Mouse (Mus musculus): ENCODE results near the gene Sec16b. TPM values are rescaled to one million over a fixed set of nuclear protein-coding genes. Genes with fewer than 3 reads are reported as not detected.

Gene Sec16b
- polyA plus RNA-seq, 1 experiment from 2014 or later, result 5.5 TPM

- Histone ChIP-seq H3K9me3 (ENCODE audit: control insufficient read depth, low read length) (no peaks in the 10 kb centered on the region), H3K27ac (replicated peaks) (no peak overlapping the region), H3K4me2 (replicated peaks; ENCODE audit: low read depth) (no peak overlapping the region), H3K36me3 (ENCODE audit: control insufficient read depth, insufficient read depth, low read length) (no peaks in the 10 kb centered on the region), H3K4me1 (replicated peaks; ENCODE audit: control insufficient read depth, insufficient read depth) (no peaks in the 10 kb centered on the region), H3K9ac (ENCODE audit: low read length) (no peak overlapping the region), H3K27me3 (ENCODE audit: control insufficient read depth, insufficient read depth, low read length) (no peaks in the 10 kb centered on the region), H3K4me3 (ENCODE audit: low read depth, low read length) (no peak overlapping the region)
- 64% methylated on average over 6 of the region's 6 CpGs for WGBS
- DNase-seq (ENCODE audit: low spot score) (no peak), ATAC-seq (ENCODE audit: low FRiP score, low TSS enrichment) (no peak)
- TF ChIP-seq EP300 (optimal IDR thresholded peaks at IDR 0.05), result no peak
Observed at GRCm38 (mm10) chr1:157503071-157503470, 3.5 kb upstream of the Sec16b start.

- Histone ChIP-seq H3K27me3 (ENCODE audit: control insufficient read depth, insufficient read depth, low read length) (no peaks in the 10 kb centered on the region), H3K4me2 (replicated peaks; ENCODE audit: low read depth) (peak overlapping the region; percentile 29; the same call in 1 of the 2 replicates), H3K4me1 (replicated peaks; ENCODE audit: control insufficient read depth, insufficient read depth) (no peaks in the 10 kb centered on the region), H3K27ac (replicated peaks) (peak overlapping the region; percentile 58), H3K9ac (ENCODE audit: low read length) (no peak overlapping the region), H3K4me3 (ENCODE audit: low read depth, low read length) (no peak overlapping the region), H3K9me3 (ENCODE audit: control insufficient read depth, low read length) (no peaks in the 10 kb centered on the region), H3K36me3 (ENCODE audit: control insufficient read depth, insufficient read depth, low read length) (no peaks in the 10 kb centered on the region)
- ATAC-seq (ENCODE audit: low FRiP score, low TSS enrichment) (no peak), DNase-seq (ENCODE audit: low spot score) (no peak)
- 32% methylated on average over 4 of the region's 4 CpGs for WGBS
- TF ChIP-seq EP300 (optimal IDR thresholded peaks at IDR 0.05) (no peak), CTCF (IDR thresholded peaks at IDR 0.05; ENCODE audit: low read depth) (no peak)
Observed at GRCm38 (mm10) chr1:157506995-157507595, 567 bp downstream of the Sec16b start.

- H3K4me2 ChIP-seq (replicated peaks; ENCODE audit: low read depth), result 0 out of 2 replicates have a peak overlapping the region, but pooled peaks have one; percentile 11
- no peaks in the 10 kb centered on the region for H3K36me3 ChIP-seq (ENCODE audit: control insufficient read depth, insufficient read depth, low read length)
- no peak for TF ChIP-seq EP300 (optimal IDR thresholded peaks at IDR 0.05)
- no peak for TF ChIP-seq CTCF (IDR thresholded peaks at IDR 0.05; ENCODE audit: low read depth)
- no peak overlapping the region for H3K9ac ChIP-seq (ENCODE audit: low read length)
- no peaks in the 10 kb centered on the region for H3K4me1 ChIP-seq (replicated peaks; ENCODE audit: control insufficient read depth, insufficient read depth)
- ATAC-seq (ENCODE audit: low FRiP score, low TSS enrichment), result no peak; the same call in 1 of the 2 replicates
- no peak overlapping the region for H3K4me3 ChIP-seq (ENCODE audit: low read depth, low read length)
- no peaks in the 10 kb centered on the region for H3K9me3 ChIP-seq (ENCODE audit: control insufficient read depth, low read length)
- no peak overlapping the region for H3K27ac ChIP-seq (replicated peaks)
- 40% methylated on average over 5 of the region's 5 CpGs for WGBS
- H3K27me3 ChIP-seq (ENCODE audit: control insufficient read depth, insufficient read depth, low read length), result no peaks in the 10 kb centered on the region
- DNase-seq (ENCODE audit: low spot score), result no peak
Observed at GRCm38 (mm10) chr1:157507814-157508213, 1.3 kb downstream of the Sec16b start.

GRCm38 (mm10) chr1:157512690-157513448 is 6.3 kb downstream of the Sec16b start:
- ATAC-seq (ENCODE audit: low FRiP score, low TSS enrichment) (peak; percentile 57; the same call in 1 of the 2 replicates), DNase-seq (ENCODE audit: low spot score) (peak; percentile 41)
- Histone ChIP-seq H3K4me3 (ENCODE audit: low read depth, low read length) (no peak overlapping the region), H3K4me1 (replicated peaks; ENCODE audit: control insufficient read depth, insufficient read depth) (no peaks in the 10 kb centered on the region), H3K27ac (replicated peaks) (no peak overlapping the region), H3K4me2 (replicated peaks; ENCODE audit: low read depth) (no peak overlapping the region), H3K27me3 (ENCODE audit: control insufficient read depth, insufficient read depth, low read length) (no peaks in the 10 kb centered on the region), H3K9me3 (ENCODE audit: control insufficient read depth, low read length) (no peaks in the 10 kb centered on the region), H3K36me3 (ENCODE audit: control insufficient read depth, insufficient read depth, low read length) (no peaks in the 10 kb centered on the region), H3K9ac (ENCODE audit: low read length) (no peak overlapping the region)
- TF ChIP-seq CTCF (IDR thresholded peaks at IDR 0.05; ENCODE audit: low read depth), result no peak
- no peak for TF ChIP-seq EP300 (optimal IDR thresholded peaks at IDR 0.05)
- WGBS, result 43% methylated on average over 11 of the region's 11 CpGs

GRCm38 (mm10) chr1:157513559-157513958 is 7.0 kb downstream of the Sec16b start:
- H3K27me3 ChIP-seq (ENCODE audit: control insufficient read depth, insufficient read depth, low read length), result no peaks in the 10 kb centered on the region
- DNase-seq (ENCODE audit: low spot score) (no peak), ATAC-seq (ENCODE audit: low FRiP score, low TSS enrichment) (no peak)
- no peaks in the 10 kb centered on the region for H3K36me3 ChIP-seq (ENCODE audit: control insufficient read depth, insufficient read depth, low read length)
- TF ChIP-seq EP300 (optimal IDR thresholded peaks at IDR 0.05) (no peak), CTCF (IDR thresholded peaks at IDR 0.05; ENCODE audit: low read depth) (no peak)
- H3K4me1 ChIP-seq (replicated peaks; ENCODE audit: control insufficient read depth, insufficient read depth), result no peaks in the 10 kb centered on the region
- 65% methylated on average over 9 of the region's 9 CpGs for WGBS
- no peak overlapping the region for H3K9ac ChIP-seq (ENCODE audit: low read length)
- no peak overlapping the region for H3K4me2 ChIP-seq (replicated peaks; ENCODE audit: low read depth)
- no peak overlapping the region for H3K4me3 ChIP-seq (ENCODE audit: low read depth, low read length)
- H3K27ac ChIP-seq (replicated peaks), result no peak overlapping the region
- no peaks in the 10 kb centered on the region for H3K9me3 ChIP-seq (ENCODE audit: control insufficient read depth, low read length)

GRCm38 (mm10) chr1:157514298-157514697 is 7.8 kb downstream of the Sec16b start:
- 45% methylated on average over 4 of the region's 4 CpGs for WGBS

More at GRCm38 (mm10) chr1:157514298-157514697, 7.8 kb downstream of the Sec16b start:
- no peak overlapping the region for H3K27ac ChIP-seq (replicated peaks)
- no peak overlapping the region for H3K4me2 ChIP-seq (replicated peaks; ENCODE audit: low read depth)
- DNase-seq (ENCODE audit: low spot score) (no peak), ATAC-seq (ENCODE audit: low FRiP score, low TSS enrichment) (no peak)
- no peaks in the 10 kb centered on the region for H3K27me3 ChIP-seq (ENCODE audit: control insufficient read depth, insufficient read depth, low read length)
- no peaks in the 10 kb centered on the region for H3K9me3 ChIP-seq (ENCODE audit: control insufficient read depth, low read length)
- no peak for TF ChIP-seq EP300 (optimal IDR thresholded peaks at IDR 0.05)
- no peak for TF ChIP-seq CTCF (IDR thresholded peaks at IDR 0.05; ENCODE audit: low read depth)
- no peak overlapping the region for H3K9ac ChIP-seq (ENCODE audit: low read length)
- H3K4me1 ChIP-seq (replicated peaks; ENCODE audit: control insufficient read depth, insufficient read depth), result no peaks in the 10 kb centered on the region
- H3K36me3 ChIP-seq (ENCODE audit: control insufficient read depth, insufficient read depth, low read length), result no peaks in the 10 kb centered on the region
- no peak overlapping the region for H3K4me3 ChIP-seq (ENCODE audit: low read depth, low read length)
